Mouse (Mus musculus): ENCODE results near the gene Ip6k2.

Gene Ip6k2

GRCm38 (mm10) chr9:108785416-108785815 is 1.8 kb downstream of the Ip6k2 start:
- no peak for DNase-seq

DNA sequence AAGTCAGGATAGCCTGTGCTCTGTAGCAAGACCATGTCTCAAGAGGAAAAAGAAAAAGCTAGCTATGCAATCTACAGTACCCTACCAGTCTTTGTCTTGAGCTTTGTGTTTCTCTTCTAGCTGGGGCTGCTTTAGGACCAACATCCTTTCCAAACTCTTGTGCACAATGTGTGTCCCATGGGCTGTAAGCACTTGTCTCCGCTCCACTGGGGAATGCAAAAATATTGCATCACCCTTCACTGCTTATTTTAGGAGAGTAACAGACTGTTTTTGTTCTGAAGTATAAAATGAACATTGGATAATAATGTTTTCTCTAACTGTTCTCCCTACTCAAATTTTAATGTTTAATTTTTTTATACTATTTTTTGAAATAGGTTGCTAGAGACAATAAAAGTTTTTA is 2.9 kb downstream of the Ip6k2 start:
- no peak for DNase-seq

- DNase-seq: no peak
Observed at GRCm38 (mm10) chr9:108787080-108787479, 3.5 kb downstream of the Ip6k2 start.

GRCm38 (mm10) chr9:108788713-108789112 is 5.1 kb downstream of the Ip6k2 start:
- DNase-seq: no peak

GRCm38 (mm10) chr9:108792307-108792706 is 8.7 kb downstream of the Ip6k2 start:
- no peak for DNase-seq

GRCm38 (mm10) chr9:108792730-108793129 is 9.1 kb downstream of the Ip6k2 start:
- peak; percentile 61 for DNase-seq

GRCm38 (mm10) chr9:108795281-108795680 is 11.7 kb downstream of the Ip6k2 start:
- no peak for DNase-seq

- peak; percentile 42 for DNase-seq
Observed at GRCm38 (mm10) chr9:108795762-108796161, 12.2 kb downstream of the Ip6k2 start.

DNA sequence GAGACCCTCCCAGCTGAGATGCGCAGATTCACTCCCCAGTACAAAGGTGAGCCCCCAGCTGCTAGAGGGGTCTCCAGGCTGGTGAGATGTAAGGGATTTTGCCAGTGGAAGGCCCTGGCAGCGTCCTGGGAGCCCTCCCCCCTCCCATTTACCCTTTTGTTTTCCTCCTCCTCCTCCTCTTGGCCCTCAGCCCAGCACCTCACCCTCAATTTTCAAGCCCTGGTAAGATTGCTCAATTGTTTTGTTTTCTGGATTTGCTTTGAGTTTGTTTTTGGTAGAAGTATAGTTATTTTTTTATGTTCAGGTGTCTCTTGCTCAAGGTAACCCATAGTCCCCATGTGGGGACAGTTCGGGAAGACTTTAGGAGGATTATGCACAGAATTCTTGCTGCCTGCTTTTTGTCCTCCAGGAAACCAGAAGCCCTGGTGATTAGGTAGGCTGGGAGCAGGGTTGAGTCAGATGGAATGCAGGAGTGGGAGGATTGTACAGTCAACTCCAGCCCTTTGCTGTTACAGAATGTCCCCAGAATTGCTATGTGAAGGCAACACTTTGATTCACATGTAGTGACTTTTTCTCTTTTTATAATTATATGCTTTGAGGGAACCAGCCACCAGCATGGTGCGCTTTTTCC is 12.9 kb downstream of the Ip6k2 start:
- DNase-seq: no peak

GRCm38 (mm10) chr9:108797477-108797876 is 13.9 kb downstream of the Ip6k2 start:
- DNase-seq: no peak

- no peak for DNase-seq
Observed at GRCm38 (mm10) chr9:108798508-108799075, 15.0 kb downstream of the Ip6k2 start.

- DNase-seq: no peak
Observed at GRCm38 (mm10) chr9:108799564-108799963, 16.0 kb downstream of the Ip6k2 start.

DNA sequence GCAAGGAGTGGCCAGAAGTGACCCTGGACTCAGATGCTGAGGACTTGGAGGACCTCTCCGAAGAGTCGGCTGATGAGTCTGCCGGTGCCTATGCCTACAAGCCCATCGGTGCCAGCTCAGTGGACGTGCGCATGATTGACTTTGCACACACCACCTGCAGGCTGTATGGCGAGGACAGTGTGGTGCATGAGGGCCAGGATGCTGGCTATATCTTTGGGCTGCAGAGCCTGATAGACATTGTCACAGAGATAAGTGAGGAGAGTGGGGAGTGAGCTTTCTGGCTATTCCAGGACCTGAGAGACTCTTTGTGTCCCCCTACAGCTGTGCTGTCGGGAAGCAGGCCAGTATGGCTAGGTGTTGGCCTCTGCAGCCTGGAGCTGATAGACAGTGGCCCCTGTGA is 22.2 kb downstream of the Ip6k2 start:
- no peak for DNase-seq

GRCm38 (mm10) chr9:108806379-108806778 is 22.8 kb downstream of the Ip6k2 start:
- DNase-seq: no peak

GRCm38 (mm10) chr9:108806831-108807230 is 23.2 kb downstream of the Ip6k2 start:
- DNase-seq: no peak

DNA sequence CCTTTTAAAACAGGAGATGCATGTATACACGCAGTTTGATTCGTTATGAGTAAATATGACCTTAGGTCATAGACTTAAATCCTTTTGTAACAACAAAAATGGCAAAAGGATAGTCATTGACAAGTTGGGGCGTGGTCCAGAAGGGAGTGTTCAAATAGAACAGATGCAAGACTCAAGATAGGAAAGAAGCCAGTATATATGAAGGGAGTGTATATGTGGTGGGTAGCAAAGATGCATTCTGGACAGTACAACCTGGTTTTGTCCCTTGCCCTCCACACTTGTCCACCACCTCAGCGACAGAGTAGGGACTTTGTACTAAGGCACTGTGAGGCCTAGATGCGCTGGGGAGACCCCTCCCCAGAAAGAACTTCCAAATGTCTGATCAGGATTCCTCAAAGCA is 24.1 kb downstream of the Ip6k2 start:
- no peak for DNase-seq

DNA sequence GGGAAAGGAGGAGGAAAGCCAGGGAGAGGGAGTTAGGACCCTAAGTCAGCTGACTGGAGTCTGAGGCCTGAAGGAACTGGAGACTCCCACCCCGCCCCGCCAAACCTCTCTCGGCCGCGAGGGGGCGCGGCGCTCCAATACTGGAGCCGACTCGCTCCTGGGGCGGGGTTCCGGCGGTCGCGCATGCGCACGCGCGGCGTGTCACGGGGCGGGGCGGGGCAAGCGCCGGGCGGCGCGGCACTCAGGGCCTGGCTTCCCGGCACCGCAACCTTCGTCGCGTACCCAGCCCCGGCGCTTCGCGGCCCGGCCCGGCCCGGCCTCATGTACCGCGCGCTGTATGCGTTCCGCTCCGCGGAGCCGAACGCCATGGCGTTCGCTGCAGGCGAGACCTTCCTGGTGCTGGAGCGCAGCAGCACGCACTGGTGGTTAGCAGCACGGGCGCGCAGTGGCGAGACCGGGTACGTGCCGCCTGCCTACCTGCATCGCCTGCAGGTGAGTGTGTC is 24.6 kb downstream of the Ip6k2 start, which contains the start of gene Nckipsd:
Gene Nckipsd, plus strand, starts transcription at position 206 of the 503 bp plus-strand sequence.
- peak; percentile 99 for DNase-seq

- no peak for DNase-seq
Observed at GRCm38 (mm10) chr9:108809188-108809587, 25.6 kb downstream of the Ip6k2 start.

DNA sequence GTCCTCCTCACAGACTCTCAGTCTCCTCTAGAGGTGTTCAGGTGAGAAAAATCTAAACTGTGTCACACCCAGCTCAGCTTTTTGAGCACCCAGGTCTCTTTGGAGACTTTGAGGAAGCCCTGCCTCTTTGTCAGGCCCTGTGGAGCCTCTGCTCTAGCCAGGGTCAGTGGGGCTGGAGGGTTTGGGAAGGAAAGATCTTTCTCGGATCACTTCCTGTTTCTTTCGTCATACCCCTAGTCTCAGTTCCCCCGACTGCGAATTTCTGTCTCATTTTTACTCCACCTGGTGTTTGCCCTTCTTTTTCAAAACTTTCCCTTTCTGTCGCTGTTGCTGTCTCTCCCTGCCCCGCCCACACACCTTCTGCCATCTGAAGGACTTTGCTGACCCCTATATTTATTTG is 26.1 kb downstream of the Ip6k2 start:
- DNase-seq: no peak

DNA sequence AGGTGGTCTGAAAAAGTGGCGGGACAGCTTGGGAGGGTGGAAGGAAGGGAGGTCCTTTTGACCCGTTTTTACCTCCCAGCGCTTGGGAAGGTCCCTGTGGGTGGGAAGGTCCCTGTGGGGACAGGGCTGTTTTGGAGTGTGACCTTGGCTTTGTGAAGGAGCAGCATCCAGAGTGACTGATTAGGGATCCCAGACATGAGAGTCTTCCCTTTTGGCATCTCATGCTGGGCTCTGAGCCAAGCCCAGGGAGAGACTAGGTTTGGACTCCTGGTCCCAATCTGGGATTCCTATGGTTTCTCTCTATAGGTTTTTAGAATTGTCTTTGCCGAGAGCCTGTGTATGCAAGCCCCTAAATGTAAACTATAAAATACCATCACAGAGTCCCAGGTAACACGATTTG is 26.9 kb downstream of the Ip6k2 start:
- no peak for DNase-seq

DNA sequence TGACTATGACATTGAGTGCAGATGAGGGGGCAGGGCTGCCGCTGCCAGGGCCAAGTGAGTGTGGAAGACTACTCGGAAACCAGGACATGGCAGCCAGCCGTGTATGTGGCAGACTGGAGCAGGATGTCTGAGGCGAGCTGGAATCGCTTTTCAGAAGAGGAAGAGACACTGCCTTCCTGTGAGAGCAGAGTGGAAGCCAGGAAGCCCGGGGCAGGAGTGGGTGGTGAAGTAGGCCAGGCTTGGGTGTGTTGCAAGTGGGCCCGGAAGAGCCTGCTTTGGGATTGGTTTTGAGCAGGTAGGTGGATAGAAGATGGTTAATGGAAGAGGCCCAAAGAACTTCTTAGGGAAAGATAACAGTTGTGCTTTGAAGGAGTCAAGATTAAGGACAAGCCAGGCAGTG is 32.0 kb downstream of the Ip6k2 start:
- no peak for DNase-seq

GRCm38 (mm10) chr9:108819495-108819894 is 35.9 kb downstream of the Ip6k2 start:
- peak; percentile 78 for DNase-seq

DNA sequence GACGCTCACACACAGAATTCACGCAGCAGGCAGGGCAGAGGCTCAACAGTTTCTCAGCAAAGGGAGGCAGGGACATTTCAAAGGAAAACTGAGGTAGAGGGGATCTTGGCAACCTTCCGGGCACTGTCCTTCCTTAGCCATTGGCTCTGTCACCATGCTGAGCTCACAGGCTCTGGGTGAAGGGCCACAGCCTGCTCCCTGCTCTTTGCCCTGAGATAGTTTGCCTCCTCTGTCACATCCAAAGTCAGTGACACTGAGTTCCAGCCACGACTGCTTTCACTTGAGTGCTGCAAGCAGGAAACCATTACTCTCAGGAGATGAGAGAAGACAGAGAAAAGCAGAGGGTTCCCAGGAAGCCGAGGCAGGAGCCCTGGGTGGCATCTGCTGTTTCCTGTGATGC is 36.5 kb downstream of the Ip6k2 start:
- no peak for DNase-seq

DNA sequence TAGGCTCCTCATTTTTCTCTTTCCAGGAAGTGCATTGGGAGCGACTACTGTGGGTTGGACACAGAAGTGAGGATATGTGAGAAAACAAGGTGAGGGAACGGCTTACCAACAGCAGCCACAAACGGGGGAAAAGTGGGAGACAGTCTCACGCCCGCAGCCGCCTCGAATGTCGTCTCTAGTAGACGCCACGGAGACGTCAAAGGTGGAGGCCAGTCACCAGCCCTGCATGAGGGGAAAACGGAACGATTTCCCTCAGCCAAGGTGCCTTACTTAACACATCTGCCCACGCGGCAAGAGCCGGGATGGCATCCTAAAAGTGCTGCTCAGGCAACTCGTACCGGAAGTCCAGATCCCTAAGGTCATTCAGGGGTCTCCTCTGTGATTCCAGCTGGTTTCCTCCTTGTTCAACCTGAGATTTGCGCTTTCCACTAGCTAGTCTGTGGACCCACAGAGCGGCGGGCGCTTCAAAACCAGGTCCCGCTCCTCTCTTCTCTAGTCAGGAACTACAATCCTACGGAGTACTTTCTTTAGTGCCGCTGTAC is 40.6 kb downstream of the Ip6k2 start:
- no peak for DNase-seq
